Mouse (Mus musculus) CH12.LX (cell line): ENCODE measurements around the gene Iqch. TPM values are rescaled to one million over a fixed set of nuclear protein-coding genes. Genes with fewer than 3 reads are reported as not detected.

ENCODE experiments used
- DNase-seq: peaks from one replicate; pipeline ENCODE4 v3.0.0-alpha.2; 2013; ENCODE audit errors: extremely low read depth
- H3K27ac ChIP-seq: 2 replicates; pipeline ENCODE4 v1.5.1; 2012; ENCODE audit warnings: low read depth, mild to moderate bottlenecking, control low read depth, moderate library complexity; ENCODE audit not compliant: insufficient read depth
- H3K27me3 ChIP-seq: replicated peaks from 2 replicates; pipeline ENCODE3; 2012; ENCODE audit warnings: inconsistent platforms
- H3K36me3 ChIP-seq, 2 experiments: replicated peaks in 1 of 2; 2 replicates each; pipeline versions ENCODE3 to v1.6.1; 2012; ENCODE audit warnings: inconsistent platforms in 1 of 2, low read length in 1 of 2, mild to moderate bottlenecking in 1 of 2, mixed read lengths in 1 of 2, moderate library complexity in 1 of 2; ENCODE audit not compliant: control insufficient read depth in 1 of 2, insufficient read depth in 1 of 2
- H3K4me1 ChIP-seq, 2 experiments: 2 replicates each; pipeline ENCODE4 v1.6.1; 2012; ENCODE audit warnings: inconsistent platforms in 1 of 2, moderate library complexity in 1 of 2; ENCODE audit not compliant: insufficient read depth in 2 of 2, control insufficient read depth in 1 of 2
- H3K4me2 ChIP-seq: 2 replicates; pipeline ENCODE4 v1.6.1; 2012; ENCODE audit warnings: low read depth, mild to moderate bottlenecking, control low read depth; ENCODE audit not compliant: poor library complexity, insufficient read depth, severe bottlenecking
- H3K4me3 ChIP-seq, 3 experiments: fragments of 150-350 bp in 1 of 3; sonication (generic) in 1 of 3; replicated peaks in 1 of 3; 2 replicates each; pipeline versions ENCODE3 to v1.5.1; 2011 to 2012; ENCODE audit warnings: low read depth in 2 of 3, low read length in 2 of 3, mild to moderate bottlenecking in 2 of 3, moderate library complexity in 2 of 3, control low read depth in 1 of 3, improper control_type of control experiment in 1 of 3, inconsistent platforms in 1 of 3, mixed read lengths in 1 of 3; ENCODE audit not compliant: poor library complexity in 1 of 3
- H3K79me2 ChIP-seq: replicated peaks from 2 replicates; pipeline ENCODE4 v1.6.1; 2012; ENCODE audit warnings: mild to moderate bottlenecking, moderate library complexity; ENCODE audit not compliant: control insufficient read depth, poor library complexity, insufficient read depth, severe bottlenecking; ENCODE audit errors: extremely low read depth
- H3K9ac ChIP-seq: 2 replicates; pipeline ENCODE4 v1.6.1; 2012; ENCODE audit warnings: low read depth, mild to moderate bottlenecking, control low read depth, moderate library complexity; ENCODE audit not compliant: insufficient read depth
- H3K9me3 ChIP-seq: replicated peaks from 2 replicates; pipeline ENCODE3; 2012; ENCODE audit warnings: low read length, inconsistent platforms, mixed read lengths
- CHD2 ChIP-seq: IDR thresholded peaks from 2 replicates; pipeline ENCODE4 v1.6.1; 2011; ENCODE audit warnings: low read length, improper control_type of control experiment
- E2F4 ChIP-seq: IDR thresholded peaks from 2 replicates; pipeline ENCODE4 v1.6.1; 2011; ENCODE audit warnings: low read depth, low read length, improper control_type of control experiment; ENCODE audit not compliant: insufficient replicate concordance
- EP300 ChIP-seq: IDR thresholded peaks from 2 replicates; pipeline ENCODE4 v1.6.1; 2011; ENCODE audit warnings: low read length, improper control_type of control experiment
- GABPA ChIP-seq: IDR thresholded peaks from 2 replicates; pipeline ENCODE4 v1.6.1; 2012; ENCODE audit warnings: low read depth, low read length, improper control_type of control experiment, inconsistent platforms; ENCODE audit not compliant: insufficient replicate concordance
- HCFC1 ChIP-seq: IDR thresholded peaks from 2 replicates; pipeline ENCODE4 v1.6.1; 2012; ENCODE audit warnings: low read depth, mild to moderate bottlenecking, inconsistent platforms, low read length, improper control_type of control experiment
- IRF4 ChIP-seq: IDR thresholded peaks from 2 replicates; pipeline ENCODE4 v1.6.1; 2014; ENCODE audit warnings: low read depth, mild to moderate bottlenecking, inconsistent platforms, low read length, improper control_type of control experiment
- JUND ChIP-seq: conservative IDR thresholded peaks from 2 replicates; pipeline ENCODE4 v1.6.1; 2011; ENCODE audit warnings: low read depth, low read length, improper control_type of control experiment
- MAX ChIP-seq: IDR thresholded peaks from 2 replicates; pipeline ENCODE4 v1.6.1; 2011; ENCODE audit warnings: low read length, improper control_type of control experiment
- MAZ ChIP-seq: IDR thresholded peaks from 2 replicates; pipeline ENCODE4 v1.6.1; 2012; ENCODE audit warnings: low read depth, mild to moderate bottlenecking, inconsistent platforms, low read length, improper control_type of control experiment, moderate library complexity
- MYC ChIP-seq: IDR thresholded peaks from 2 replicates; pipeline ENCODE4 v1.6.1; 2011; ENCODE audit warnings: low read depth, mild to moderate bottlenecking, improper control_type of control experiment, low read length
- NELFE ChIP-seq: IDR thresholded peaks from 2 replicates; pipeline ENCODE4 v1.6.1; 2011; ENCODE audit warnings: low read depth, low read length, improper control_type of control experiment
- NRF1 ChIP-seq: IDR thresholded peaks from 2 replicates; pipeline ENCODE4 v1.6.1; 2014; ENCODE audit warnings: low read depth, mild to moderate bottlenecking, inconsistent platforms, low read length, improper control_type of control experiment, moderate library complexity
- PAX5 ChIP-seq: IDR thresholded peaks from 2 replicates; pipeline ENCODE4 v1.6.1; 2012; ENCODE audit warnings: low read length, inconsistent platforms, mixed read lengths
- POLR2A ChIP-seq: IDR thresholded peaks from 2 replicates; pipeline ENCODE4 v1.6.1; 2011; ENCODE audit warnings: low read depth, mild to moderate bottlenecking, improper control_type of control experiment, low read length
- RAD21 ChIP-seq: IDR thresholded peaks from 2 replicates; pipeline ENCODE4 v1.6.1; 2011; ENCODE audit warnings: low read depth, mild to moderate bottlenecking, low read length, improper control_type of control experiment, moderate library complexity
- RCOR1 ChIP-seq: conservative IDR thresholded peaks from 2 replicates; pipeline ENCODE4 v1.6.1; 2012; ENCODE audit warnings: low read depth, mild to moderate bottlenecking, inconsistent platforms, low read length, improper control_type of control experiment
- SIN3A ChIP-seq: IDR thresholded peaks from 2 replicates; pipeline ENCODE4 v1.6.1; 2012; ENCODE audit warnings: low read length, improper control_type of control experiment, inconsistent platforms
- SMC3 ChIP-seq: IDR thresholded peaks from 2 replicates; pipeline ENCODE4 v1.6.1; 2011; ENCODE audit warnings: low read depth, low read length, improper control_type of control experiment
- USF2 ChIP-seq: conservative IDR thresholded peaks from 2 replicates; pipeline ENCODE4 v1.6.1; 2011; ENCODE audit warnings: low read depth, low read length, improper control_type of control experiment
- ZC3H11A ChIP-seq: IDR thresholded peaks from 2 replicates; pipeline ENCODE4 v1.6.1; 2012; ENCODE audit warnings: low read depth, mild to moderate bottlenecking, inconsistent platforms, low read length, improper control_type of control experiment
- ZMIZ1 ChIP-seq: IDR thresholded peaks from 2 replicates; pipeline ENCODE4 v1.6.1; 2012; ENCODE audit warnings: low read depth, mild to moderate bottlenecking, inconsistent platforms, low read length, improper control_type of control experiment
- ZNF384 ChIP-seq: IDR thresholded peaks from 2 replicates; pipeline ENCODE4 v1.6.1; 2012; ENCODE audit warnings: low read depth, low read length, improper control_type of control experiment, inconsistent platforms
- dilution Hi-C: fragments of 300-500 bp; cut with MboI; formaldehyde crosslinking; loops from 2 replicates; pipeline ENCODE4 v1.14.3; 2020; ENCODE audit warnings: low sequenced_read_pairs; ENCODE audit not compliant: extremely low pct_unique_long_range_greater_than_20kb, extremely low pct_ligation_motif_present
- in situ Hi-C: fragments of 300-500 bp; cut with MboI; formaldehyde crosslinking; loops from 3 replicates; pipeline ENCODE4 v1.14.3; 2019; ENCODE audit warnings: low sequenced_read_pairs, low pct_ligation_motif_present, low pct_unique_long_range_greater_than_20kb, mixed read lengths
- polyA plus RNA-seq: library from polyadenylated mRNA; unstranded; fragments of >175 nt; gene quantifications from 2 replicates; pipeline ENCODE4 v1.2.1, GENCODE M21; 2012; ENCODE audit warnings: low read depth; ENCODE audit not compliant: insufficient read length
- total RNA-seq, 2 experiments: library from RNA; depleted of rRNA; stranded (reverse); fragments of 300-350 nt in 1 of 2; fragments of >200 nt in 1 of 2; gene quantifications; 2 replicates each; pipeline ENCODE4 v1.2.3; 2012 to 2014

Iqch gene
- total and polyA plus RNA-seq, 3 experiments = 0.04 to 0.21 (median 0.15) TPM

GRCm38 (mm10) chr9:63596660-63597059, 5.6 kb downstream of the Iqch start:
- Histone ChIP-seq H3K4me3 (no peak overlapping the region), H3K36me3 (no peaks in the 10 kb centered on the region), H3K27me3 (no peaks in the 10 kb centered on the region), H3K9ac (no peak overlapping the region), H3K4me1 (peaks cover 1 to 16% of the 10 kb centered on the region in 2 experiments), H3K4me2 (no peak overlapping the region), H3K27ac (no peak overlapping the region), H3K79me2 (no peaks in the 10 kb centered on the region), H3K9me3 (no peaks in the 10 kb centered on the region)
- dilution Hi-C loops = no loop called here
- no peak for TF ChIP-seq IRF4
- no peak for TF ChIP-seq ZNF384
- TF ChIP-seq MYC = no peak
- no peak for TF ChIP-seq ZC3H11A
- TF ChIP-seq HCFC1 = no peak
- no peak for TF ChIP-seq RAD21
- in situ Hi-C loops = no loop called here
- no peak for DNase-seq

GRCm38 (mm10) chr9:63595652-63596051, 6.6 kb downstream of the Iqch start:
- H3K79me2 ChIP-seq = no peaks in the 10 kb centered on the region
- H3K27ac ChIP-seq = no peak overlapping the region
- no peaks in the 10 kb centered on the region for H3K36me3 ChIP-seq
- no peak overlapping the region for H3K4me3 ChIP-seq
- no peaks in the 10 kb centered on the region for H3K27me3 ChIP-seq
- DNase-seq = no peak
- H3K4me2 ChIP-seq = no peak overlapping the region
- TF ChIP-seq GABPA = no peak
- no peak for TF ChIP-seq EP300
- TF ChIP-seq SIN3A = no peak
- no peak for TF ChIP-seq HCFC1
- no peak for TF ChIP-seq IRF4
- no peak for TF ChIP-seq SMC3
- no peak for TF ChIP-seq MAX
- TF ChIP-seq RCOR1 = no peak
- TF ChIP-seq JUND = no peak
- TF ChIP-seq ZNF384 = no peak
- peaks cover 11 to 25% of the 10 kb centered on the region in 2 experiments for H3K4me1 ChIP-seq
- H3K9me3 ChIP-seq = no peaks in the 10 kb centered on the region
- H3K9ac ChIP-seq = no peak overlapping the region
- dilution Hi-C loops (no loop called here), in situ Hi-C loops (no loop called here)

- TF ChIP-seq NRF1 (no peak), ZMIZ1 (no peak), USF2 (no peak), MYC (no peak), E2F4 (no peak), POLR2A (no peak), HCFC1 (no peak), CHD2 (no peak), PAX5 (no peak), SIN3A (no peak), MAX (no peak), JUND (no peak), NELFE (no peak), RAD21 (no peak), EP300 (no peak), RCOR1 (no peak), IRF4 (no peak), MAZ (no peak)
- no peak overlapping the region for H3K27ac ChIP-seq
- H3K9ac ChIP-seq = no peak overlapping the region
- H3K4me2 ChIP-seq = no peak overlapping the region
- no peak overlapping the region for H3K4me3 ChIP-seq
- no peak for DNase-seq
- no peaks in the 10 kb centered on the region for H3K27me3 ChIP-seq
- H3K9me3 ChIP-seq = no peaks in the 10 kb centered on the region
- H3K4me1 ChIP-seq = peaks cover 12 to 26% of the 10 kb centered on the region in 2 experiments
- dilution Hi-C loops = no loop called here
- in situ Hi-C loops = no loop called here
- H3K79me2 ChIP-seq = no peaks in the 10 kb centered on the region
- H3K36me3 ChIP-seq = no peaks in the 10 kb centered on the region
Observed at GRCm38 (mm10) chr9:63595032-63595431, 7.3 kb downstream of the Iqch start.
